Comparison of ENCODE assay signal across 9 mouse cellular contexts in the genomic region with DNA sequence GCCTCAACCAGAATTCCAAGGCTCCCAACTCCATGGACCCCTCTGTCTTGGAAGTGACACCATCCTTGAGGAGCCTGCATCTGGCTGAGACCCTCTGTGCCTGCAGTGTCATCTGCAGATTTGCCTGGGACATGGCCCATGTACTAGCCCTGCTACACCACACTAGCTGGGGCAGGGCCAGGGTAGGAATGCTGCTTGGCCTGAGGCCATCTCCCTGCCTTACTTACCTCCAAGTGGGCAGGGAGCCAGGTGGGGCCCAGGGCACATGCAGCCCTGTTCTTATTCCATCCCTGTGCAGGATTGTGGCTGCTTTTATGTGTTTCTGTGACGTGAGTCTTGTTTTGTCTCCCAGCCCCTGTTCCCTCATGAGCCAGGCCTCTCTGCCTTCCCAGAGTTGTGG. TPM values are rescaled to one million over a fixed set of nuclear protein-coding genes. Genes with fewer than 3 reads are reported as not detected.
DNase-seq lines count a peak whose midpoint lies in the region; ATAC-seq and TF ChIP-seq lines count a peak whose summit lies in the region.
"Had no signal": no experiment of that assay in that cellular context is flagged by ENCODE, and none has a peak within 500 bp of the region (broad histone marks: within the 10 kb centered on the region; RNA-seq: fewer than 3 reads in every experiment).

No protein-coding gene starts in this region.

- H3K27ac ChIP-seq in limb, embryonic 14.5 days (replicated peaks; ENCODE audit: low read depth, low read length): peak overlapping the region; percentile 85

- H3K27me3 ChIP-seq in limb, embryonic 14.5 days (ENCODE audit: control insufficient read depth, insufficient read depth, low read length): no peaks in the 10 kb centered on the region

- ATAC-seq in limb, embryonic 14.5 days (ENCODE audit: low FRiP score, low read depth): peak; percentile 82

- DNase-seq in layer of hippocampus, adult 11-12 months (ENCODE audit: low spot score): peak; percentile 38
- DNase-seq in layer of hippocampus, postnatal 14 days (ENCODE audit: low spot score in 2 of 2): no peak
- peak; percentile 87 for DNase-seq in brain, embryonic 14.5 days (ENCODE audit: low read depth)
- DNase-seq in heart, postnatal 4 days: peak; percentile 95
- DNase-seq in limb, embryonic 14.5 days (ENCODE audit: low spot score): peak; percentile 87
- DNase-seq in ovary, postnatal 36 days (ENCODE audit: low spot score): peak; percentile 82
- no peak for DNase-seq in B cell, adult 2 months
- DNase-seq in cerebellum, adult 8-10 months: no peak

- no peak overlapping the region; the same call in 1 of the 2 replicates for H3K4me2 ChIP-seq in limb, embryonic 14.5 days (replicated peaks; ENCODE audit: low read depth, low read length, severe bottlenecking)

- no peaks in the 10 kb centered on the region for H3K9me3 ChIP-seq in limb, embryonic 14.5 days (ENCODE audit: control insufficient read depth, low read length)

- TF ChIP-seq CTCF in brain, embryonic 14.5 days (IDR thresholded peaks at IDR 0.05; ENCODE audit: borderline replicate concordance, extremely low read depth, insufficient read depth, insufficient read length): no peak

- peak overlapping the region; percentile 31; the same call in 1 of the 2 replicates for H3K9ac ChIP-seq in limb, embryonic 14.5 days (ENCODE audit: low read depth, low read length, severe bottlenecking)

- H3K4me3 ChIP-seq in limb, embryonic 14.5 days (replicated peaks; ENCODE audit: low read length): no peak overlapping the region
- H3K4me3 ChIP-seq: myocyte had no signal

- peaks cover 43% of the 10 kb centered on the region for H3K4me1 ChIP-seq in limb, embryonic 14.5 days (ENCODE audit: control insufficient read depth, insufficient read depth, low read length)

- WGBS in limb, embryonic 14.5 days: 12% methylated on average over 1 of the region's 1 CpGs

- no peak for TF ChIP-seq POLR2A in brain, embryonic 14.5 days (IDR thresholded peaks at IDR 0.05; ENCODE audit: borderline replicate concordance, extremely low read depth, insufficient read depth, insufficient read length, poor library complexity, severe bottlenecking)
- TF ChIP-seq POLR2A in limb, embryonic 14.5 days (IDR thresholded peaks at IDR 0.05; ENCODE audit: borderline replicate concordance, extremely low read depth, insufficient read depth, insufficient read length): no peak

- peaks cover 26% of the 10 kb centered on the region for H3K36me3 ChIP-seq in limb, embryonic 14.5 days (ENCODE audit: control insufficient read depth, insufficient read depth, low read length)

RNA-seq across cellular contexts. Expression of gene Pygb, which starts 15.8 kb away (rescaled TPM):
- 100 to 1,000 TPM; 183 to 184 TPM for total RNA-seq in layer of hippocampus, postnatal 14 days (2021)
- 56.6 and 75.8 TPM in 2 replicates for polyA plus RNA-seq in brain, embryonic 14.5 days (2012; rRNA removed)
- total RNA-seq in heart, postnatal 4 days (2021): 100 to 1,000 TPM; 344 to 352 TPM
- 61.3 and 62.3 TPM in 2 replicates for polyA plus RNA-seq in limb, embryonic 14.5 days (2012; rRNA removed)
- 65.2 and 78.5 TPM in 2 replicates for polyA plus RNA-seq in limb, embryonic 14.5 days (2014; fragmentation: Nextera tagmentation; extraction: Ambion mirVana)

RNA-seq across cellular contexts. Expression of gene Entpd6, which starts 21.9 kb away (rescaled TPM):
- 10 to 100 TPM; 75.9 to 77.1 TPM for total RNA-seq in layer of hippocampus, postnatal 14 days (2021)
- polyA plus RNA-seq in brain, embryonic 14.5 days (2012; rRNA removed): 52.0 and 52.8 TPM in 2 replicates
- total RNA-seq in heart, postnatal 4 days (2021): 10 to 100 TPM; 16.9 to 18.0 TPM
- 31.3 and 34.1 TPM in 2 replicates for polyA plus RNA-seq in limb, embryonic 14.5 days (2012; rRNA removed)
- polyA plus RNA-seq in limb, embryonic 14.5 days (2014; fragmentation: Nextera tagmentation; extraction: Ambion mirVana): 22.6 and 23.0 TPM in 2 replicates

Comparison
In these comparisons a context has a peak if more than half of its experiments do, and no peak if none do; other contexts are left out.
1. DNase-seq: peak in layer of hippocampus, adult 11-12 months (single experiment), brain, embryonic 14.5 days (single experiment), heart, postnatal 4 days (single experiment), limb, embryonic 14.5 days (single experiment) and ovary, postnatal 36 days (single experiment); none in layer of hippocampus, postnatal 14 days (0 of 2), B cell, adult 2 months (0 of 2) and cerebellum, adult 8-10 months (single experiment).
2. RNA of gene Entpd6, which starts 21.9 kb away (total RNA-seq): 75.9 to 77.1 TPM in layer of hippocampus, postnatal 14 days; 16.9 to 18.0 TPM in heart, postnatal 4 days; every median in the first group is over 4 times any median in the second.